Mouse (Mus musculus): Measurements from ENCODE around the gene Tspo.

DNA sequence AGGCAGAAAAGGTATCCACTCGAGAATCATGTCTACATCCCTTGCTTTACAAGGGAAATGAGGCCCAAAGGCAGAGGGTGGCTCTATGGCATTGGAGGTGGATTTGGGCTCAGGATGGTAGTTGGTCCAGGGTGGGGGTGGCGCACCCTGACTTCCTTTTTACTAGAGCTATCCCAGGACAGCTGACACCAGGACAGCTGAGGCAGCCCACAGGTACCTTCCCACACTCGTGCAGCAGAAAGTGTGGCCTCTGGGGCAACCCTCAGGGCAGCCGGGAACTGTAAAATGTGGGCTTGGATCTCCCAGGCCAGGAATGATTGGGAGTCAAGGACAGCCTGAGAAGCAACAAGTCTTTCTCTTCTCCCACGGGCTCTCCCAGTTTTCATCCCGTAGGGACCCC lies 28.4 kb downstream of the Tspo start:
- TF ChIP-seq CTCF (IDR thresholded peaks at IDR 0.05; ENCODE audit: extremely low read depth, insufficient read depth, insufficient read length, insufficient replicate concordance) (no peak), POLR2A (IDR thresholded peaks at IDR 0.05; ENCODE audit: low read depth, low read length) (no peak)
